Mouse (Mus musculus) midbrain, embryonic 14.5 days (tissue): ENCODE measurements around the gene Tagln. TPM values are rescaled to one million over a fixed set of nuclear protein-coding genes. Genes with fewer than 3 reads are reported as not detected.

Experiments used
- ATAC-seq: fragments of 200-750 bp; cut with Nextera tagmentation; 2 replicates; pipeline ENCODE4 v1.8.0; 2017; ENCODE audit warnings: moderate number of reproducible peaks, moderate library complexity; ENCODE audit not compliant: low FRiP score, low TSS enrichment
- DNase-seq: peaks from one replicate; pipeline ENCODE4 v3.0.0-alpha.2; 2015
- H3K27ac ChIP-seq: fragments of 300-500 bp; sonication (generic); replicated peaks from 2 replicates; pipeline ENCODE4 v1.5.1; 2014; ENCODE audit warnings: mild to moderate bottlenecking, low read depth, low read length, moderate library complexity
- H3K27me3 ChIP-seq: fragments of 300-500 bp; sonication (generic); 2 replicates; pipeline ENCODE4 v1.6.1; 2014; ENCODE audit warnings: low read length, control low read depth, mixed read lengths; ENCODE audit not compliant: control insufficient read depth, insufficient read depth
- H3K36me3 ChIP-seq: fragments of 300-500 bp; sonication (generic); 2 replicates; pipeline ENCODE4 v1.6.1; 2014; ENCODE audit warnings: low read length, control low read depth; ENCODE audit not compliant: control insufficient read depth, insufficient read depth
- H3K4me1 ChIP-seq: fragments of 300-500 bp; sonication (generic); 2 replicates; pipeline ENCODE4 v1.6.1; 2014; ENCODE audit warnings: mild to moderate bottlenecking, antibody characterized with exemption, low read length, control low read depth; ENCODE audit not compliant: control insufficient read depth, insufficient read depth
- H3K4me2 ChIP-seq: fragments of 300-500 bp; sonication (generic); 2 replicates; pipeline ENCODE4 v1.6.1; 2014; ENCODE audit warnings: mild to moderate bottlenecking, low read length, moderate library complexity
- H3K4me3 ChIP-seq: fragments of 300-500 bp; sonication (generic); replicated peaks from 2 replicates; pipeline ENCODE4 v1.5.1; 2014; ENCODE audit warnings: low read depth, low read length
- H3K9ac ChIP-seq: fragments of 300-500 bp; sonication (generic); replicated peaks from 2 replicates; pipeline ENCODE4 v1.6.1; 2014; ENCODE audit warnings: mild to moderate bottlenecking, low read length, moderate library complexity
- H3K9me3 ChIP-seq: fragments of 300-500 bp; sonication (generic); 2 replicates; pipeline ENCODE4 v1.6.1; 2016; ENCODE audit warnings: low read length, control low read depth, mixed read lengths; ENCODE audit not compliant: control insufficient read depth
- WGBS: fragments of 180-500 bp; shearing (Covaris S2); extraction: QIAGEN DNeasy Blood & Tissue Kit; methylation state at CpG from one replicate; pipeline ENCODE4 v1.1.7; 2014; 5-methylcytosine and 5-hydroxymethylcytosine counted together
- polyA plus RNA-seq: library from polyadenylated mRNA; unstranded; fragments of >200 nt; fragmentation: Nextera tagmentation; extraction: Ambion mirVana; gene quantifications from 2 replicates; pipeline ENCODE4 v1.2.1, GENCODE M21; 2014

The Tagln gene
- polyA plus RNA-seq, 1 experiment from 2014 or later = 3.3 TPM

DNA sequence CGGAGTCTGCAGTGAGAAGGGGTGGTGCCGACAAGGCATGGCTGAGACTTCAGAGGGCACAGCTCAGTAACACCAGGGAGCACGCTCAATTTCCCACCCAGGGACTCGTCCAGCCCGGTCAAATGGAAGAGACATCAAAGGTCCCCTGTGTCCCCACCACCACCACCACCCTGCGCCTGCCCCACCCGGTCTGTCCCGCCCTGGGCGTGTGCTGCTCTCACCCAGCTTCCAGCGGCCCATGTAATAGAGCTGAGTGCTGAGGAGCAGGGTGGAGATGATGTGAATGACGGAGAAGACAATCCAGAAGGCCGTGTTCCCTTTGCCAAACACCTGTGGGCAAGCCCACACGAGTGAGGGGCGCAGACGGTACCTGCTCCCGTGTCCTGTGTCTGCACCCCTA is 6.6 kb upstream of the Tagln start:
- H3K4me1 ChIP-seq = no peaks in the 10 kb centered on the region
- ATAC-seq (no peak), DNase-seq (no peak)
- no peak overlapping the region for H3K27ac ChIP-seq
- peaks cover 79% of the 10 kb centered on the region for H3K36me3 ChIP-seq
- H3K9ac ChIP-seq = no peak overlapping the region
- no peak overlapping the region for H3K4me2 ChIP-seq
- H3K9me3 ChIP-seq = no peaks in the 10 kb centered on the region
- H3K4me3 ChIP-seq = no peak overlapping the region
- no peaks in the 10 kb centered on the region for H3K27me3 ChIP-seq
- 93% methylated on average over 16 of the region's 16 CpGs for WGBS

DNA sequence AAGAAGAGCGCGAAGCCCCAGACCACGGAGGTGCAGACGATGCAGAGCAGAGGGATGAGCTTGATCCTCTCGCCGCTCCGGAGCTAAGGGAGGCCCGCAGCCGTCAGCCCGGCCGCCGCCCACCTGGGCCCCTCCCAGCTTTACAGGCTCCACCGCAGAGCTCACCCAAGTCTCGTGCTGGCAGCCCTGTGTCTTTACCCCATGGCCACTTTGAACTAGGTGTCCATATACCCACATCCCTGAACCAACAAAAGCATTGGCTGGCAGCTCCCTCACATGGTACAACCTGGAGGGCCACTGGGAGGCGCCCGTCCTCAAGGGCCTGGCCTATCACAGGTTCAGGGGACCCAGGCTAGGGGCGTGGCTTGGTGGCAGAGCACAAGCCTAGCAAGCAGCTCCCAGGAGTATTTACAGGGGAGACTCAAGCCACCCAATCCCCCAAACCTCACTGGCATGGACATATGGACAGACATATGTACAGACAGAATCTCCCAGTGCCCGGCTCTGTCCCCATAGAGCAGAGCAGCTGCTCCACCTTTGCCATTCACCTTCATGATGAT is 5.6 kb upstream of the Tagln start:
- H3K4me1 ChIP-seq = no peaks in the 10 kb centered on the region
- H3K4me2 ChIP-seq = no peak overlapping the region
- no peak overlapping the region for H3K4me3 ChIP-seq
- H3K36me3 ChIP-seq = peaks cover 71% of the 10 kb centered on the region
- 69% methylated on average over 18 of the region's 18 CpGs for WGBS
- DNase-seq (no peak), ATAC-seq (no peak)
- no peaks in the 10 kb centered on the region for H3K27me3 ChIP-seq
- no peak overlapping the region for H3K27ac ChIP-seq
- no peak overlapping the region for H3K9ac ChIP-seq
- no peaks in the 10 kb centered on the region for H3K9me3 ChIP-seq

DNA sequence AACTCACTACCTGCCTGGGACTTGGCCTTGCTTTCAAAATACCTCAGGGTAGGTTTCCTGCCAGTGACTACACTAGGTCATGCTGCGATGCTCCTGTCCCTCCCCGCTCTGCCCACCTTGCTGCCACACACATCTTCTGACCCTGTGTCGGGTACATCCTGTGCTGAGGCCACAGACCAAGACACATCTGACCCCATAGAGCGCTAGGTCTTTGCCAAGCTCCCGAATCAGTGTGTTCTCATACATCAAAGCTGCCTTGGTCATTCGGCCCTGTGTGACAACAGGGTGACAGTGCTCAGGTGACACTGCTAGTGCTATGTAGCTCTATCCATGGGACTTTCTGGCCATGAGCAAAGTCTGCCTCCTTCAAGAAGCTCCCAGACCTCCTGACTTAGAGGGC is 3.9 kb upstream of the Tagln start:
- no peak overlapping the region for H3K27ac ChIP-seq
- H3K36me3 ChIP-seq = peaks cover 61% of the 10 kb centered on the region
- no peak overlapping the region for H3K9ac ChIP-seq
- H3K4me3 ChIP-seq = no peak overlapping the region
- 94% methylated on average over 6 of the region's 6 CpGs for WGBS
- no peak overlapping the region for H3K4me2 ChIP-seq
- DNase-seq (no peak), ATAC-seq (no peak)
- H3K9me3 ChIP-seq = no peaks in the 10 kb centered on the region
- no peaks in the 10 kb centered on the region for H3K4me1 ChIP-seq
- no peaks in the 10 kb centered on the region for H3K27me3 ChIP-seq

DNA sequence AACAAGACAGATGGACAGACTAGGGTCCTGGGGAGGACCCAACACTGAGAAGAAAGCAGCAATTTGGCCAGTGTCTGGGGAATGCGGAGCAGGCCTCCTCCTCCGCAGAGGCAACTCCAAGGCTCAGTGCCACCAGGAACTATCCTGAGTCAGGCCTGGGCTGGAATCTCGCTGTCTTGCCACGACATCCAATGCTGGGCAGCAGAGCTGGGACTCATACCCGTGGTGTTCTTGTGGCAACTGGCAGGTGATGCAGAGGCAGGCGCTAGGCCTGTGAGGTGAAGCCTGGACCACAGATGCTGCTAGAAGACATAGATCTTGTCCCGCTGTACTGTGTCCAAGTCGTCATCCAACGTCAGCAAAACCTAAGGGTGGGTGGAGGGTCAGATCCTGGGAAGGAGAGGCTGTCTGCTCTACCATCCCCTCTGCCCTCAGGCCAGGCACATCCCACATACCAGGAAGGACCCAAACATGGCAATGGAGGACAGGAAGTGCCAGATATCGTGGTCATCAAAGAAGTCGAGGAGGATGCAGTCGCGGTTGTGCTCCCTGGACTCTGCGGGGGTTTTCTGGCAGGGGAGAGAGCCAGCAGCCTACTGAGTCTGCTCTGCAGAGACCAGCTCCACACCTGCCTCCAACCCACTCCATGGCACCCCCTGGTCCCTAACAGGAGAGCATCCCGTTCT is 3.2 kb upstream of the Tagln start:
- Histone ChIP-seq H3K9ac (no peak overlapping the region), H3K9me3 (no peaks in the 10 kb centered on the region), H3K4me2 (no peak overlapping the region), H3K27ac (no peak overlapping the region), H3K4me3 (no peak overlapping the region), H3K27me3 (no peaks in the 10 kb centered on the region), H3K4me1 (no peaks in the 10 kb centered on the region), H3K36me3 (peaks cover 54% of the 10 kb centered on the region)
- WGBS = 91% methylated on average over 15 of the region's 15 CpGs
- no peak for ATAC-seq
- no peak for DNase-seq

DNA sequence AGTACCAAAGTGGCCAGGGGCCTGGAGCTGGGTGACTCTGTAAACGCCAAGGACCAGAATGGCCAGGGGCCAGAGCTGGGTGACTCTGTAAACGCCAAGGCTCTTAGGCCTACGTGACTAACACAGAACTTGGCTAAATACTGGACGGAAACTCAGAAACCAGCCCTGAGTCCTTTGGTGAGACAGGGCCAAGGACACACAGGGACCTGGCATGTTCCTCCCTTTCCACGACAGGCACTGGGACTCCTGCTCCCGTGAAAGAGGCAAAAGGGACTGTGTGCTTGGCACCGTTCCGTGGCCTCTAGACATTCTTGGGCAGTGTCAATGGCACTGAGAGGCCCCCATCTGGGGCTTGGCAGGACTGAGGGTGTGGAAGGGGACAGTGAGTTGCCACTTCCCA is 2.2 kb upstream of the Tagln start:
- Histone ChIP-seq H3K4me2 (no peak overlapping the region), H3K9me3 (no peaks in the 10 kb centered on the region), H3K4me3 (no peak overlapping the region), H3K4me1 (no peaks in the 10 kb centered on the region), H3K9ac (no peak overlapping the region), H3K27me3 (no peaks in the 10 kb centered on the region), H3K27ac (no peak overlapping the region), H3K36me3 (peaks cover 44% of the 10 kb centered on the region)
- DNase-seq = no peak
- no peak for ATAC-seq
- 94% methylated on average over 8 of the region's 8 CpGs for WGBS

DNA sequence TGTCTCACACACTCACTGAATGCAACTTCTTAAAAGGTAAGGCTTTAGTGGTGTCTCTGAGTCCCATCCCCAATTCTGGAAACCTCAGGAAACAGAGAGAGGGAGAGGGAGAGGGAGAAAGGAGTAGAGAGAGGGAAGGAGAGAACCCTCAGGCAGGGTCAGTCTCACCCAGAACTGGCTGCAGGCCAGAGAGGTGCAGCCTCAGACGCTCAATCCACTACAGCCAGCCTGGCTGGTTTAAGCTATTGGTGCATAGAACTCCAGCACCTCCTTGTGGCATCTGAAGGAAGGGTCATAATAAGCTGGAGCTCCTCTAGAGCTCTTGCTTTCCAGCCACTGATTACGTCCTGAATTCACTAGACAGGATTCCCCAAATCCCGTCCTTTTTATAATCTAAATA is 1.0 kb upstream of the Tagln start:
- H3K27ac ChIP-seq = no peak overlapping the region
- no peak; the same call in 1 of the 2 replicates for ATAC-seq
- 24% methylated on average over 3 of the region's 3 CpGs for WGBS
- H3K36me3 ChIP-seq = peaks cover 43% of the 10 kb centered on the region
- no peaks in the 10 kb centered on the region for H3K9me3 ChIP-seq
- no peaks in the 10 kb centered on the region for H3K27me3 ChIP-seq
- DNase-seq = peak; percentile 77
- no peak overlapping the region for H3K4me2 ChIP-seq
- H3K4me1 ChIP-seq = no peaks in the 10 kb centered on the region
- no peak overlapping the region for H3K9ac ChIP-seq
- no peak overlapping the region for H3K4me3 ChIP-seq

- H3K9me3 ChIP-seq = no peaks in the 10 kb centered on the region
- H3K27me3 ChIP-seq = no peaks in the 10 kb centered on the region
- ATAC-seq = no peak
- H3K4me1 ChIP-seq = no peaks in the 10 kb centered on the region
- peaks cover 49% of the 10 kb centered on the region for H3K36me3 ChIP-seq
- no peak overlapping the region for H3K9ac ChIP-seq
- H3K4me3 ChIP-seq = no peak overlapping the region
- H3K27ac ChIP-seq = no peak overlapping the region
- H3K4me2 ChIP-seq = no peak overlapping the region
- WGBS = 84% methylated on average over 11 of the region's 11 CpGs
- no peak for DNase-seq
Observed at GRCm38 (mm10) chr9:45932571-45933415, 3.1 kb downstream of the Tagln start.

GRCm38 (mm10) chr9:45931958-45932357 is 3.9 kb downstream of the Tagln start:
- DNase-seq (no peak), ATAC-seq (no peak)
- Histone ChIP-seq H3K27me3 (no peaks in the 10 kb centered on the region), H3K4me1 (no peaks in the 10 kb centered on the region), H3K4me3 (no peak overlapping the region), H3K36me3 (peaks cover 58% of the 10 kb centered on the region), H3K9me3 (no peaks in the 10 kb centered on the region), H3K9ac (no peak overlapping the region), H3K4me2 (no peak overlapping the region), H3K27ac (no peak overlapping the region)
- 70% methylated on average over 1 of the region's 1 CpGs for WGBS
